Mouse (Mus musculus) gastrocnemius, postnatal 4 days (tissue): Measurements from ENCODE around the gene Emilin2. TPM values are rescaled to one million over a fixed set of nuclear protein-coding genes. Genes with fewer than 3 reads are reported as not detected.
"Not testable (repeated sequence)": the region's sequence is repeated elsewhere in the genome, so short reads cannot be mapped to it uniquely, and the experiment has no call there.

Experiments
- DNase-seq, 2 experiments: peaks; one replicate each; pipeline ENCODE4 v3.0.0; 2021 to 2022; ENCODE audit warnings: low spot score in 2 of 2, mixed read lengths in 2 of 2
- long read RNA-seq, 2 experiments: library from polyadenylated mRNA; stranded (forward); transcript quantifications; one replicate each; pipeline ENCODE4 v2.0.0; 2021
- total RNA-seq, 2 experiments: library from RNA; stranded (reverse); gene quantifications; 2 replicates each; pipeline ENCODE4 v1.2.3; 2021

Emilin2 gene
- total RNA-seq, result 10 to 100 TPM; 72.4 to 82.1 TPM
- long read RNA-seq, experiment 1, transcript Emilin2-203 (8 exons, 3,939 nt), result major isoform, 77 of 105 reads
- long read RNA-seq, experiment 1, transcript Emilin2-201 (8 exons, 3,906 nt), result minor isoform, 5 of 105 reads
- long read RNA-seq, experiment 1, partial matches to known transcripts, result 8 of 105 reads
- long read RNA-seq, experiment 1, other reads (novel, unspliced or antisense), result 11 of 105 reads
- long read RNA-seq, experiment 2, transcript Emilin2-203 (8 exons, 3,939 nt), result major isoform, 91 of 137 reads
- long read RNA-seq, experiment 2, transcript Emilin2-201 (8 exons, 3,906 nt), result minor isoform, 7 of 137 reads
- long read RNA-seq, experiment 2, partial matches to known transcripts, result 24 of 137 reads
- long read RNA-seq, experiment 2, other reads (novel, unspliced or antisense), result 10 of 137 reads

DNA sequence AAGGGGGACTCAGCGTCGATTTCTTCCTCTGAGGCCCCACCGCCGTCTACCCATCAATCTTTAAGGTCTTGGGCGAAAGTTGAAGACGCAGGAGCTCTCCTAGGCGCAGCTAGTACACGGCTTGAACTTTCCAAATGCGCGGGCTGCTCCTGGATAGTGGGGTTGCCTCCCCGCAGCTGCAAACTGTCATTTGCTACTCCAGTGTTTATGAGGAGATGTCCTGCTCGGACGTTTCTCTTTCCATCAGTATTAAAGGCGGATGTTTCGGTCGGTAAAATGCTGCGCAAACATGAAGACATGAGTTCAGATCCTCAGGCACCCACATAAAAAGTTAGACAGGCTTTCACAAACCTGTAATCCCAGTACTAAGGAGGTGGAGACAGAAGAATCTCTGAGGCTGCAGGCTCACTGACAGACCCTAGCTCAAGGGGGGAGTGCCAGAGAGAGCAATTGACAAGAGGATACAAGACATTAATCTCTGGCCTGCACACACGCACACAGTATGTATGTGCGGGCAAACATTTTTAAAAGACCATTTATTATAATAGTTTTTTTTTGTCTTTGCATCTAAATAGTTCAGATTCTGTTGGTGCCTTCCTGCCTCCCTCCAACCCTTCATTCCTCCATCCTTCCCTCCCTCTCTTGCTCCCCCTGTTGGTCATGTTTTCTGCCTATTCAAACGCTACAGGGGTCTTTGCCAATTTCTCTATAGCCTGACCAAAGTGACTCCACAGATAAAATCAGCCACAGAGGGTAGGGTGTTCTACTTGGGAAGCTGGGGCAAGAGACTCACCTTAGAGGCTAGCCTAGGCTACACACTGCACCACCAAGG, at the start of gene Emilin2:
Gene Emilin2, minus strand, starts transcription at position 639 of the 832 bp plus-strand sequence.
- peak in 1 of 2 experiments; percentile 70 for DNase-seq

DNA sequence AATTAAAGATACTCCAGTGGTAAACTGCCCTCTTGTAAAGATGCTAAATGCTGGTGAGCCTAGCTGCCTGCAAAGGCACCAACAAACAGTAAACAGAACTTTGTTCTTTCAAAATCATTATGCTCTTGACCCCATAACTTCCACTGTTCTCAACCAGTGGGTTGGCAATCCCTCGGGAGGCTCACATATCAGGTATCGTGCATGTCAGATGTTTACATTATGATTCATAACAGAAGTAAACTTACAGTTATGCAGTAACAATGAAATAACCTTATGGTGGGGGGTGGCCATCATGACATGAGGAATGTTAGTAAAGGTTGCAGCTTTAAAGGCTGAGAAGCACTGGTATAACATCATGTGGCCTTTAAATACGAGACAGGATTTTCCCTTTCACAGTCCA, 43.7 kb upstream of the Emilin2 start:
- DNase-seq, result no peak

DNA sequence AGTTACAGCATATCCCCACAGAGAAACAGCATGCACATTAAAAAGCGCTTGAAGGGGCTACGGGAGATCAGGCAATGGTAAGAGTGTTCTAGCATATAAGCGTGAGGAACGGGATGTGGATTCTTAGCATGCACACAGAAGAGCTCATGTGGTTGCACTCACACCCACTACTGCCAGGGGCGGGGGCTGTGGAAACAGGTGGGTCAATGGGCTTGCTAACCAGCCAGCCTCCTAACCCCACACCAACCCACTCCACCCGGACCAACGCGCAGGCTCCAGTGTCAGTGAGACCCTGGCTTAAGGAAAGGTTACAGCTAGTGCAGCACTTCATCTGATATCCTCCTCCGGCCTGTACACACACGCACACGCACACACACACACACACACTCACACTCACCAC, 42.4 kb upstream of the Emilin2 start:
- DNase-seq, result no peak

DNA sequence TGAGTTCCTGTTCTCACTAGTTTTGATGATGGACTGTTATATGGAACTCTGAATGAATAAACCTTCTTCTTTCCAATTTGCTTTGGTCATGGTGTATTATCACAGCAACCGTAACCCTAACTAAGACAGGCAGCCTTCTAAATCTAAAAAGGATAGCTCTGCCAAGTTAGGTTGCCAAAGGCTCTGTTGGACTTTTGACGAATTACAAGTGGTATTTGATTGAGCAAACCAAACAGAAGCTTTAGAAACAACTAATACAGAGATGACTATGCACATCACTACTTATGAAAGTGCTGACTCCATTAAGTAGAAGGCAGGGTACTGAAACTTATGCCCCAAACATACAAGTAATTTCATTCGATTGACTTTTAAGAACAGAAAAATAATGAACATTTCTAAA, 36.4 kb upstream of the Emilin2 start:
- no peak for DNase-seq

DNA sequence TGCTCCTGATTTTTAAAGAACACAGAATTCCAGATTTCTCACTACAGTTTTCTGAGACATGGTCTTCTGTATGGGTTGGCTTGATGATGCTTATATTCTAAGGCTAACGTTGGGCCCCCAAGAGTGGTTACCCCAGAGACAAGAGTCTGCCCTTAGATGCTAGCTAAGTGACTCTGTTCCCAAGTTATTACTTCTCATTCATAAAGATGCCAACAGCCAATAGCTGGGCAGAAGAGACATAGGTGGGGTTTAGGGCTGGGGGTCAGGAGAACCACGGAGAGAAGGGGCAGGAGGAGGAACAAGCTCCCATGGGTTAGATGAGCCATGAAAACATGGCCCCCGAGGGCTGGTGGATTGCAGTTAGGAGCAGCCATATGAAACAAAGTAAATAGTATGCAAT, 30.2 kb upstream of the Emilin2 start:
- no peak for DNase-seq

DNA sequence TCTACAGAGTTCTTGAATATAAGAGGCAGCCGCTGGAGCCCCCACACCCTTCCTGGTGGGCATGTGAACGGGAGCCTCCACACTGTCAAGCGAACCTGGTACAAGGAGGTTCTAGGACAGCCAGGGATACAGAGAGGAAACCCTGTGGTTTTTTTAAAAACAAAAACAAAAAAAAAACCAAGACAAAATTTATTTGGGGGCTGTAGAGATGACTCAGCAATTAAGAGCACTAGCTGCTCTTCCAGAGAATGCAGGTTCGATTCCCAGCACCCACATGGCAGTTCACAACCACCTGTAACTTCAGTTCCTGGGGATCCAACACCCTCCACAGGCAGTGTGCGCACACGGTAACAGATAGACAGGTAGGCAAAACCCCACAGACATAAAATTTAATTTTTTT, 26.8 kb upstream of the Emilin2 start:
- DNase-seq, result no peak

DNA sequence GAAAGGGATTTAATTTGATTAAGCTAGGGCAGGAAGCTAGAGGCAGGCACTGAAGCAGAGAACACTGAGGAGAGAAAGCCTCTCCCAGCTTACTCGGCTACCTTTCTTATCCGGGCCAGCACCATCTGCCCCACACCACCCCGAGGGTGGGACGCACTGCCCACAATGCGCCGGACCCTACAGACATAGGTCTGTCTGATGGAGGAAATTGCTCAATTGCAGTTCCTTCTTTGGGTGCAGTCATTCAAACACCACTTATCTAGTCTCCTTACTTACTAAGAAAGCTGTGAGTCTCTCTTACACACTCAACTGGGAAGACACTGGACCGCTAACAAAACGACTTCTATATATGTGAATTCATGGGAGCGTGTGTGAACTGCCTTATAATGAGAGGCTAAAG, 25.8 kb upstream of the Emilin2 start:
- no peak for DNase-seq

DNA sequence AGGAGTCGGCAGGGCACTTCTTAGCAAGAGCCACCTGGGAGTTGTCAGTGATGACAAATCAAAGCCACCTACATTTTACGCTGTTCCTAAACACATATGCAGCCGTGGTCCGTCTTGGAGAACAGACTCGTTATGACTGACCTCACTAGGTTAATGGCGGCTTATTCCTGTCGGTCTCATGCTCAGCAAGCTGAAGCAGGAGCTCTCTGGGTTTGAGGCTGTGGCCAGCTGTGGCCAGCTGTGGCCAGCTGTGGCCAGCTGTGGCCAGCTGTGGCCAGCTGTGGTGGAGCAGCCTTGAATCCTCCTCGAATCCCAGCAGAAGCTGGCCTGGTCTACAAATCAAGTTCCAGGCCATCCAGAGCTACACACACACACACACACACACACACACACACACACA, 24.6 kb upstream of the Emilin2 start:
- no peak for DNase-seq

DNA sequence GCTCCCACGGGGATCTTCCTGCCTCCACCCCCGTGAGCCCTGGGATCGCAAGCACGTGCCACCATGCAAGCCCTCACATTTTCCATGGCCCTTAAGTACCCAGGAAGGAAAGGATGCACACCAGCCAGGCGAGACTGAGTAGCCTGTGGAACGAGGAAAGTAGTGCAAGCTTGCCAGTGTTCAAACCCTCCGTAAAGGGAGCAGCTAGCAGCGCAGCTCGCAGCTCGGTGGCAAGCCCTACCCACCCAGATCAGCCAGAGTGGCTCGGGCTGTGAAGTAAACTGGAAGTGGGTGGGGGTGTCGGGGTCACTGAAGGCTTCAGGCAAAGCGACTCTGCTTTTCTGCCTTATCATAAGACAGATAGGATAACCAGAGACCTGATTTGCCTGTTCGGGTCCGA, 20.5 kb upstream of the Emilin2 start:
- DNase-seq, result no peak

DNA sequence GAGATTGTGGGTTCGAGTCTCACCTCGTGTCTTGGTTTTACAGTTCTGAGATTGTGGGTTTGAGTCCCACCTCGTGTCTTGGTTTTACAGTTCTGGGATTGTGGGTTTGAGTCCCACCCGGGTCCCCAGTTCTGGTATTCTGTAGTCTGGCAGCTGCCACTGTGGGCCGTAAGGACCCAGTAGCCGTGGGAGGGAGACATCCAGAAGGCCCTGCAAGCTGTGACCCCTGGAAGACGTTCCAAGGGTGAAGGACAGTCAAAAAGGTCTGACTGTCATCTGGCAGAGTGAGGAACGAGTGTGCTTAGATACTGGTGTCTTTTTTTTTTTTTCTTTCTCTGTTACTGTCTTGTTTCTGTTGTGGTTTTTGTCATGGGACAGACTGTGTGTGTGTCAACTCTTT, 9.0 kb upstream of the Emilin2 start:
- not testable (repeated sequence) for DNase-seq

DNA sequence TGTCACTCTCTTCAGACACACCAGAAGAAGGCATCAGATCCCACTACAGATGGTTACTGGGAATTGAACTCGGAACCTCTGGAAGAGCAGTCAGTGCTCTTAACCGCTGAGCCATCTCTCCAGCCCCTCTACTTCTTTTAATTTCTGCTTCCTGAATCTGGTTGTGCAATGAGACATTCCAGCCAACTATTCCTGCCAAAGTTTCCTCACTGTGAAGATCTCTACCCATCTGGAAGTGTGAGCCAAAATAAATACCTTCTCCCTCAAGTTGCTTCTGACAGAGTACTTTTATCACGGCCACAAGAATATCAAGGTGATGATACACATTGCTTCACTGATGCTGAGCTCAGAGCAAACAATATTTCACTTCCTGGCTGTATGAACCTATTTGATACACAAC, 7.6 kb upstream of the Emilin2 start:
- no peak for DNase-seq

DNA sequence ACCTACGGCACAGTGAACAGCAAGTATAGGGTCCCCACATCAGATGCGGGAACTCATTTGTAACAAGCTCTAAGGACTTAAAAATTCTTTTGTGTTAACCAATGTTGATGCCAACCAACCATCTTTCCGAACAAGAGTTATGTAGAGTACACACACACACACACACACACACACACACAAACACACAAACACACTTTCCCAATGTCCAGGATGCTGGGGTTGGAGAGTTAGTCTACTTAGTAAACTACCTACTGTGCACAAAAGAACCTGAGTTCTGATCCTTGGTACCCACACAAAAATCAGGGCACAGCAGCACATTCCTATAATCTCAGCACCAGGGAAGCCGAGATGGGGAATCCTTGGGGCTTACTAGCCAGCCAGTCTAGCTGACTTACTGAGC, 5.8 kb upstream of the Emilin2 start:
- DNase-seq, result no peak

DNA sequence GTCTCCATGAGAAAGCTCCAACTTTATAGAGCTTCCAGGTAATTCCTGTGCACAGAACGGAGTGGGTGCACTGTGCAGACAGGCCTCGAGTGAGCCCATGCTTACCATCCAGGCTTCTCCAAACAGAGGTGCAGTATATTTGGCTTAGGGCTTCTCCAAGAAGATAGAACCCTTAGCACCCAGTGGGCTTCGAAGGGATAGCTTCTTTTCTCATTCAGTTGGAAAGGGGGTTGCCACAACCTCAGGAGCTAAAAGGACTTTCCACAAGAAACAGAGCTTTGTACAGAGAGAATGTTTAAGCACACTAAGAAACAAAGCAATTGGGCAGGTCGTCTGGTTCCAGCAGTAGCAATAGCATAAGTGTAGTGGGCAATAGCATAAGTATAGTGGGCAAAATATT, 2.5 kb upstream of the Emilin2 start:
- DNase-seq, result no peak

DNA sequence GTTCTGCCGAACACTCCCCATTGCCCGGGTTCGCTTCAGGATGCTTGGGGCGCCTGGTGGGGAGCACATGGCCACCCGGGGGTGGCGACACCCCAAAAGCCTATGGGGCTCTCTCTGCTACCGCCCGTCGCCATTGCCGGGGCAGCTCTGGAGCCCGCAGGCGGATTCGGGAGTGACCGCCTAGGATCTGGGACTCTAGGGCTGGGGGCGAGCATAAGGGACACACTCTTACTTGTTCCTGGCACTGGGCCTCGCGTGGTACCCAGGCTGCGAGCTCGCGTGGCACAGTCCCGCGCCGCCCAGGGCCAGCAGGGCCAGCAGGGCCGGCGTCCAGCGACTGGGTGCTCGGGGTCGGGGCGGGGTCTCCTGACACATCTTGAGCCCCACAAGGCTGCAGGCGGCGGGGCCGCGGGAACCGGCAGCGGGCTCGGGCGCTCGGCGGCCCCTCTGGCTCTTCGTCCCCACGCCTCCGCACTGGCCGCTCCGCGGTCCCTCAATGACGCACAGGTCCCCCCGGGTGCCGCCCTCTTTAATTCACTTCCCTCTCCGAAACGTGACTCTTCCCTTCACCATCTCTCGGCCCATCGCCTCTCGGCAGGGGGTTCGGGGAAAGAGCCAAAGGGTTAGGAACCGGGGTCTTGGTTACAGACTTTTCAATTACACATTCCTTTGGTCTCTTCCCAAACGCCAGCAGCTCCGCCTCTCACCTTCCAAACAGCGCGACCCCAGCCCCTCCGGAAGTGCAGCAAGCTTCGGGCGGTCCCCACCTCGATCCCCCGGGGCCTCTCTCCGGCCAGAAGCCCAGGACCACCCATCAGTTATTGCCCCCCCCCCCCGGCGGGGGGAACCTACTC, 1.1 kb downstream of the Emilin2 start:
- DNase-seq, result peak; percentile 54 to 74

DNA sequence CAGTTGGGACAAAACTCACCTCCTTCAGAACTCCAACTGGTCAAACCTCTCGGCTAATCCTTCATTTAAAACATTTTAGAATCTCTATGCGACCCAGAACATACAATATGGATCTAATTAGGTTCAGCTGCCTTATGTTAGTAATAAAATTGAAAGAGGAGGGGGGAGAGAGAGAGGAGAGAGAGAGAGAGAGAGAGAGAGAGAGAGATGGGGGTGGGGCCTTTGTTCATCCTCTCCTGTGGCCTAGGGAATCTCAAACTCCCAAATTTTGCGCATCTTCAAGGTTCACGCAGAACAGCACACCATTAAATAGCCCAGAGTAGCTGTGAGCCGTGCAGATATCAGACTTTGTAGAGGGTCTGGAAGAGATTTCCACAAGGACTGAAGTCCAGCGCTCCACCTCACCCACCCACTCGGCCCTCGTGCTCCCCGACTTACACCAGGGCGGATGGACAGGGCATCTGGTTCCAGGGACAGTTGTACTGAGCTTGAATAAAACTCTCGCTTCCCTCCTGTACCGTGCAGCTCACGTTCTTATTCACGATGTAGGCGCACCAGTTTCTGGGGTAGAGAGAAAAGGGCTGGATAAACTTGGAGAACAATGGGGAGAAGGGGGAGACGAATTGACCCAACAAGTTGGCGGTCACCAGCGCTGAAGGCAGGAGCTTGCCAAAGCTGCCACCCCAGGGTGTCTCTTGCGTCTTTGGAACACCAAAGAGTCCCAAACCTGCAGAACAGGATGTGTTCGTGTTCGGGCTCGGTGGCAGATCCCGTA, 1.9 kb downstream of the Emilin2 start:
- DNase-seq, result no peak

DNA sequence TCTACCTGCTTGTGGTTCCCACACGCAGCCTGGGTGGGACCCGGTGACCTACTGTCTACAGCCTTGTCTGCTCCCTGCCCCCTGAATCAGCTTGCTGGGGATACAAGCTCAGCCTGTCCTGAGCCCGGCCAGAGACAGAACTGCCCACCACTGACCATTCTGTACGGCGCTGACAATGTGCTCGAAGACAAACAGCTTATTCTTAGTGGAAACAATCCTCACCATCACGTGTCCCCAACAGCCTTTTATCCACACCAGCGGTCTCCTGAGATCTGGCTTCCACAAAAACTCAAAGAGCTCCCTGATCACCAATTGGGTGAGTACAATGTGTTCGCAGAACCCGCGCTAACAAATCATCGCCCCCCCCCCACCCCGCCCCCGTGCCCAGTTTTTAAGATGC, 2.6 kb downstream of the Emilin2 start:
- no peak for DNase-seq

DNA sequence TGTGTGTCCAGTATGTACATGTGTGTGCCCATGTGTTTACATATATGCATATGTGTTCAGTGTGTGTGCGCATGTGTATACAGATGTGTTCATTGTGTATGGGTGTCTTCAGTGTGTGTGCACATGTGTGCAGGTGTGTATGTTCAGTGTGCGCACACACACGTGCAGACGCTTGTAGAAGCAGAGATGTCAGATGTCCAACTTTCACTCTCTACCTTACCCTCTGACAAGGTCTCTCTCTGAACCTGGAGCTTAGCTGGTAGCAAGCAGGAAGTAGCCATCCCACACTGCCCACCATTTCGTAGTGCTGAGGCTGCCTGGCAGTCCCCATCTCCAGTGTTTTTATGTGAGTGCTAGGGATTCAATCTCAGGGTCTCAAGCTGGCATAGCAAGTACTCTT, 3.5 kb downstream of the Emilin2 start:
- DNase-seq, result no peak

DNA sequence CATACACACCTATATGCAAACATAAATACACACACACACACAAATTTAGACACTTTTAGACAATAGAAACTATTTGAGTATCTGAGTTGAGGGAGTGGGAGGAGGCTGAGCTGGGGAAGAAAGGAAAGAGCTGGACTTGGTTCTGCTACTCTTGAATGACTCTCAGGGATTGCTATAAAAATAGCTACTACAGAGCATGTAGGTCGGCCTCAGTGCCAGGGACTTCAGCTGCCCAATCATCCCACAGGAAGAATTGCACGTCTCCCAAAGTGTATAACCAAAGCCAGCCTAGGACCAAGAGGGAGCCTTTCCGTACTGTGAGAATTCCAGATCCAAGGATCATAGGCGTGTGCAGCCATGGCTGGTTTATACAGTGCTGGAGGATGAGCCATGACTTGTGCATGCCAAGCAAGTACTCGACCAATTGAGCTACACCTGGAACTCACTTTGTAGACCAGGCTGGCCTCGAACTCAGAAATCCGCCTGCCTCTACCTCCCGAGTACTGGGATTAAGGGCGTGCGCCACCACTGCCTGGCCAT, 4.5 kb downstream of the Emilin2 start:
- no peak for DNase-seq

DNA sequence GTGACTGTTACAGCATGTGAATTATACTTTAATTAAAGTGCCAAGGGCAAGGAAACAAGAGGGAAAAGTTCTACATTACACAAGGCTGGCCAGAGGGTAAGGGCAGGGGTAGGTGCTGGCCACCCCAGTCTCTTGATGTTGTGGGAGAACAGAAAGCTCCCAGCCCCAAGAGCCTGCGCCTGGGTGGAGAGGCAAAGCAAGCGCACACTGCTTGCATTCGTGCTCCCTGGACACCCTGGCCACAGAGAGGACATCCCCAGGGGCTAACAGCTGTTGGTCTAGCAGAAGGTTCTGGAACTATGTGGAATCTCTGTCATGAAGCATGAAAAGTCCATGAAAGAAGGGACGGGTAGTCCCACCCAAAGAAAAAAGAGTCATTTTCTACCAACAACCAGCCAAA, 5.1 kb downstream of the Emilin2 start:
- no peak for DNase-seq

DNA sequence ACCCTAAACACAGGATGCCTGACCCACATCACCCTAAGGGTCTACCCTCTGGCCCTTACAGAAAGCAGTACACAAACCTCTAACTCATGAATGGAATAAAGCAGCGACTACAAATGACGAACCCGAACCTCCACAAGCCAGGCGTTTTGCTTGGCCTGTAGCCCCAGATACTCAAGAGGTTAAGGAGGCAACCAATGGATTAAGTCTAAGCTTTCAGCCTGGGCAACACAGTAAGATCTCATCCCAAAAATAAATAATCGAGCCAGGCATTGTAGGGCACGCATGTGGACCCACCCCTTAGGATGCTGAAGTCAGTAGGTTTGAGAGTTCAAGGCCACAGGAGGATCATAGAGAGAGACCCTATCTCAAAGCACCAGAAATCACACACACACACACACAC, 5.7 kb downstream of the Emilin2 start:
- no peak for DNase-seq

DNA sequence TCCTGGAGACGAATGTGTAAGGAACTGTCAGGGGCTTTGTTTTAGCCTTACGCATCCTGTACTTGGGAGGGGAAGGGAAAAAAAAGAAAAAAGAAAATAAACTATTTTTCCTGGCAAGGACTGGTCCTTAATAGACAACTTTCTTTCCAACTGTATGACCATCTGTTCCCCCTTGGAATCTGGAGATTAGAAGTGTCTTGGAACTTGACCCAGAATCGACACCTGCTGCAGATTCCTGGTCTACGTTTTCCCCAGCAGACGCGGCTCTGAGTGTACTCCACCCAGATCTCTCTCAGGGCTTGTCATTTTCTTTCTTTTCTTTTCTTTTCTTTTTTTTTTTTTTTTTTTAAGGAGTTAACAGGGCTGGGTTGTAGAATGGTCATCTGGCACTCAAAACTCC, 8.3 kb downstream of the Emilin2 start:
- DNase-seq, result no peak
